In genomic region chr15:101247155-101247498, GRCm38 (mm10) we compare ENCODE assay signal across 7 mouse cellular contexts. TPM values are rescaled to one million over a fixed set of nuclear protein-coding genes. Genes with fewer than 3 reads are reported as not detected.
A peak's percentile ranks its signal among the peaks of the same experiment; 100 is the strongest.
DNase-seq lines count a peak whose midpoint lies in the region; ATAC-seq and TF ChIP-seq lines count a peak whose summit lies in the region.

No protein-coding gene starts in this region.

- H3K27ac ChIP-seq in embryonic fibroblast, embryonic 13.5 days (ENCODE audit: insufficient read depth, low read length), result no peak overlapping the region
- H3K27ac ChIP-seq in limb, embryonic 13.5 days, result peak overlapping the region; percentile 83; the same call in 1 of the 2 replicates
- peak overlapping the region; percentile 93; the same call in 1 of the 2 replicates for H3K27ac ChIP-seq in stomach, embryonic 16.5 days (ENCODE audit: low read length)

- peak overlapping the region; percentile 66 for H3K4me2 ChIP-seq in limb, embryonic 13.5 days (replicated peaks)
- H3K4me2 ChIP-seq in stomach, embryonic 16.5 days (ENCODE audit: low read depth, low read length), result peak overlapping the region; percentile 80

- peaks cover 7% of the 10 kb centered on the region for H3K9me3 ChIP-seq in megakaryocyte, embryonic 14.5 days
- no peaks in the 10 kb centered on the region for H3K9me3 ChIP-seq in limb, embryonic 13.5 days
- H3K9me3 ChIP-seq in stomach, embryonic 16.5 days (replicated peaks; ENCODE audit: control insufficient read depth, low read length), result no peaks in the 10 kb centered on the region

- H3K36me3 ChIP-seq in megakaryocyte, embryonic 14.5 days (replicated peaks; ENCODE audit: low read length), result no peaks in the 10 kb centered on the region
- no peaks in the 10 kb centered on the region for H3K36me3 ChIP-seq in limb, embryonic 13.5 days
- H3K36me3 ChIP-seq in stomach, embryonic 16.5 days (ENCODE audit: control insufficient read depth, insufficient read depth, low read length), result no peaks in the 10 kb centered on the region

- peaks cover 8% of the 10 kb centered on the region for H3K27me3 ChIP-seq in megakaryocyte, embryonic 14.5 days (replicated peaks)
- no peaks in the 10 kb centered on the region for H3K27me3 ChIP-seq in limb, embryonic 13.5 days
- no peaks in the 10 kb centered on the region for H3K27me3 ChIP-seq in stomach, embryonic 16.5 days (ENCODE audit: control insufficient read depth, insufficient read depth, low read length)

- H3K4me1 ChIP-seq in megakaryocyte, embryonic 14.5 days, result peaks cover 86% of the 10 kb centered on the region
- peaks cover 2% of the 10 kb centered on the region for H3K4me1 ChIP-seq in embryonic fibroblast, embryonic 13.5 days (ENCODE audit: control insufficient read depth, insufficient read depth, low read length)
- H3K4me1 ChIP-seq in limb, embryonic 13.5 days, result peaks cover 27% of the 10 kb centered on the region
- H3K4me1 ChIP-seq in stomach, embryonic 16.5 days (ENCODE audit: control insufficient read depth, insufficient read depth, low read length), result peaks cover 17% of the 10 kb centered on the region

- no peak for TF ChIP-seq CTCF in embryonic fibroblast, embryonic 13.5 days (IDR thresholded peaks at IDR 0.05; ENCODE audit: borderline replicate concordance, insufficient read depth, low read length)

- peak overlapping the region; percentile 78 for H3K4me3 ChIP-seq in megakaryocyte, embryonic 14.5 days (replicated peaks)
- H3K4me3 ChIP-seq in embryonic fibroblast, embryonic 13.5 days (ENCODE audit: insufficient read depth, low read length), result no peak overlapping the region
- peak overlapping the region; percentile 47; the same call in 1 of the 2 replicates for H3K4me3 ChIP-seq in limb, embryonic 13.5 days
- peak overlapping the region; percentile 49 for H3K4me3 ChIP-seq in stomach, embryonic 16.5 days (replicated peaks; ENCODE audit: low read length)

- 0 out of 2 replicates have a peak, but pooled peaks have one; percentile 19 for TF ChIP-seq POLR2A in embryonic fibroblast, embryonic 13.5 days (IDR thresholded peaks at IDR 0.05; ENCODE audit: low read depth, low read length)

- WGBS in limb, embryonic 13.5 days, result 64% methylated on average over 1 of the region's 1 CpGs
- 72% methylated on average over 1 of the region's 1 CpGs for WGBS in stomach, embryonic 16.5 days

- no peak for ATAC-seq in megakaryocyte, adult 5-6 weeks (ENCODE audit: poor library complexity, severe bottlenecking)
- no peak for ATAC-seq in limb, embryonic 13.5 days (ENCODE audit: low FRiP score, low read depth)
- ATAC-seq in stomach, embryonic 16.5 days (ENCODE audit: insufficient read depth, low FRiP score), result no peak

- DNase-seq in layer of hippocampus, postnatal 14 days (ENCODE audit: low spot score in 2 of 2), result no peak
- DNase-seq in urinary bladder, adult 18-20 months (ENCODE audit: low spot score in 2 of 2), result no peak

- no peak overlapping the region for H3K9ac ChIP-seq in limb, embryonic 13.5 days
- H3K9ac ChIP-seq in stomach, embryonic 16.5 days (ENCODE audit: low read length), result no peak overlapping the region; the same call in 1 of the 2 replicates

RNA-seq across cellular contexts. Expression of gene Nr4a1, which starts 6.9 kb away (rescaled TPM):
- 2.9 and 6.8 TPM in 2 replicates for polyA plus RNA-seq in megakaryocyte, embryonic 14.5 days (2012; ENCODE audit: insufficient read depth, low replicate concordance)
- 42.1 and 45.0 TPM in 2 replicates for total RNA-seq in megakaryocyte, adult 5-6 weeks (2015)
- total RNA-seq in megakaryocyte, adult 5-6 weeks (2017), result 37.0 TPM in 2 replicates
- polyA plus RNA-seq in embryonic fibroblast, embryonic 13.5 days (2011; ENCODE audit: insufficient read length, low read depth, missing spikeins), result 60.9 and 68.2 TPM in 2 replicates
- 10.0 and 10.3 TPM in 2 replicates for polyA plus RNA-seq in limb, embryonic 13.5 days (2015; fragmentation: Nextera tagmentation; extraction: Ambion mirVana)
- 12.9 and 13.3 TPM in 2 replicates for polyA plus RNA-seq in stomach, embryonic 16.5 days (2015; fragmentation: Nextera tagmentation; extraction: Ambion mirVana)
- 10 to 100 TPM; 34.5 to 54.4 TPM for total RNA-seq in layer of hippocampus, postnatal 14 days (2021)

RNA-seq across cellular contexts. Expression of gene Grasp, which starts 23.1 kb away (rescaled TPM):
- polyA plus RNA-seq in megakaryocyte, embryonic 14.5 days (2012; ENCODE audit: insufficient read depth, low replicate concordance), result 0.47 TPM in 1 of 2 replicates, not detected in the other
- 0.16 and 0.30 TPM in 2 replicates for total RNA-seq in megakaryocyte, adult 5-6 weeks (2015)
- 0.29 and 0.85 TPM in 2 replicates for total RNA-seq in megakaryocyte, adult 5-6 weeks (2017)
- 9.0 and 9.3 TPM in 2 replicates for polyA plus RNA-seq in embryonic fibroblast, embryonic 13.5 days (2011; ENCODE audit: insufficient read length, low read depth, missing spikeins)
- polyA plus RNA-seq in limb, embryonic 13.5 days (2015; fragmentation: Nextera tagmentation; extraction: Ambion mirVana), result 5.7 and 6.0 TPM in 2 replicates
- polyA plus RNA-seq in stomach, embryonic 16.5 days (2015; fragmentation: Nextera tagmentation; extraction: Ambion mirVana), result 2.1 and 2.7 TPM in 2 replicates
- 10 to 100 TPM; 53.4 to 55.2 TPM for total RNA-seq in layer of hippocampus, postnatal 14 days (2021)

RNA-seq across cellular contexts. Expression of gene Atg101, which starts 36.9 kb away (rescaled TPM):
- polyA plus RNA-seq in megakaryocyte, embryonic 14.5 days (2012; ENCODE audit: insufficient read depth, low replicate concordance), result 36.9 and 65.9 TPM in 2 replicates
- total RNA-seq in megakaryocyte, adult 5-6 weeks (2015), result 8.2 and 12.1 TPM in 2 replicates
- total RNA-seq in megakaryocyte, adult 5-6 weeks (2017), result 53.3 and 58.0 TPM in 2 replicates
- 20.4 and 21.3 TPM in 2 replicates for polyA plus RNA-seq in embryonic fibroblast, embryonic 13.5 days (2011; ENCODE audit: insufficient read length, low read depth, missing spikeins)
- polyA plus RNA-seq in limb, embryonic 13.5 days (2015; fragmentation: Nextera tagmentation; extraction: Ambion mirVana), result 64.1 and 70.4 TPM in 2 replicates
- polyA plus RNA-seq in stomach, embryonic 16.5 days (2015; fragmentation: Nextera tagmentation; extraction: Ambion mirVana), result 66.9 and 67.0 TPM in 2 replicates
- 10 to 100 TPM; 45.9 to 47.3 TPM for total RNA-seq in layer of hippocampus, postnatal 14 days (2021)

RNA-seq across cellular contexts. Expression of gene 6030408B16Rik, which starts 45.9 kb away (rescaled TPM):
- 2.1 TPM in 1 of 2 replicates, not detected in the other for polyA plus RNA-seq in megakaryocyte, embryonic 14.5 days (2012; ENCODE audit: insufficient read depth, low replicate concordance)
- total RNA-seq in megakaryocyte, adult 5-6 weeks (2015), result not detected in 2 replicates
- not detected in 2 replicates for total RNA-seq in megakaryocyte, adult 5-6 weeks (2017)
- not detected in 2 replicates for polyA plus RNA-seq in embryonic fibroblast, embryonic 13.5 days (2011; ENCODE audit: insufficient read length, low read depth, missing spikeins)
- polyA plus RNA-seq in limb, embryonic 13.5 days (2015; fragmentation: Nextera tagmentation; extraction: Ambion mirVana), result 1.5 and 1.9 TPM in 2 replicates
- polyA plus RNA-seq in stomach, embryonic 16.5 days (2015; fragmentation: Nextera tagmentation; extraction: Ambion mirVana), result 9.4 and 9.5 TPM in 2 replicates
- under 1 TPM; 0.28 to 0.69 TPM for total RNA-seq in layer of hippocampus, postnatal 14 days (2021)
